Mouse (Mus musculus) E14TG2a.4 (cell line): ENCODE results near the gene Crx.

Source experiments
- CTCF ChIP-seq: conservative IDR thresholded peaks from 2 replicates; pipeline ENCODE4 v1.5.1; 2014; ENCODE audit warnings: low read length
- NANOG ChIP-seq: IDR thresholded peaks from 2 replicates; pipeline ENCODE4 v1.6.1; 2014; ENCODE audit warnings: borderline replicate concordance, low read length, mixed read lengths
- POU5F1 ChIP-seq: IDR thresholded peaks from 2 replicates; pipeline ENCODE4 v1.6.1; 2014; ENCODE audit warnings: low read length, borderline replicate concordance

GRCm38 (mm10) chr7:15910521-15910920 lies 30.8 kb upstream of the Crx start:
- TF ChIP-seq CTCF (no peak), NANOG (no peak), POU5F1 (no peak)
